Mouse (Mus musculus) MEL (cell line): Measurements from ENCODE around the gene Hdac1.
A peak's percentile ranks its signal among the peaks of the same experiment; 100 is the strongest.

Experiments used
- CHD2 ChIP-seq: IDR thresholded peaks from 2 replicates; pipeline ENCODE4 v1.6.1; 2011; ENCODE audit warnings: low read length, improper control_type of control experiment
- CTCF ChIP-seq, 3 experiments: IDR thresholded peaks in 2 of 3; conservative IDR thresholded peaks in 1 of 3; 2 replicates each; pipeline ENCODE4 v1.5.1; 2011 to 2012; ENCODE audit warnings: low read length in 3 of 3, low read depth in 2 of 3, mild to moderate bottlenecking in 2 of 3, improper control_type of control experiment in 1 of 3, inconsistent platforms in 1 of 3, mixed read lengths in 1 of 3, moderate library complexity in 1 of 3; ENCODE audit not compliant: control insufficient read depth in 1 of 3, insufficient read depth in 1 of 3, poor library complexity in 1 of 3, severe bottlenecking in 1 of 3
- ELF1 ChIP-seq: IDR thresholded peaks from 2 replicates; pipeline ENCODE4 v1.6.1; 2014; ENCODE audit warnings: low read depth, mild to moderate bottlenecking, inconsistent platforms, low read length, improper control_type of control experiment, moderate library complexity
- EP300 ChIP-seq, 2 experiments: IDR thresholded peaks; 2 replicates each; pipeline ENCODE4 v1.6.1; 2011; ENCODE audit warnings: improper control_type of control experiment in 2 of 2, low read length in 2 of 2, low read depth in 1 of 2, mild to moderate bottlenecking in 1 of 2
- NELFE ChIP-seq: IDR thresholded peaks from 2 replicates; pipeline ENCODE4 v1.6.1; 2011; ENCODE audit warnings: low read depth, low read length, improper control_type of control experiment
- POLR2A ChIP-seq, 2 experiments: IDR thresholded peaks; 2 replicates each; pipeline ENCODE4 v1.6.1; 2011 to 2012; ENCODE audit warnings: low read length in 2 of 2, mild to moderate bottlenecking in 2 of 2, control low read depth in 1 of 2, improper control_type of control experiment in 1 of 2, low read depth in 1 of 2, moderate library complexity in 1 of 2; ENCODE audit not compliant: control insufficient read depth in 1 of 2, insufficient read depth in 1 of 2, poor library complexity in 1 of 2
- RAD21 ChIP-seq: IDR thresholded peaks from 2 replicates; pipeline ENCODE4 v1.6.1; 2011; ENCODE audit warnings: mild to moderate bottlenecking, low read depth, low read length, improper control_type of control experiment
- SMC3 ChIP-seq: IDR thresholded peaks from 2 replicates; pipeline ENCODE4 v1.6.1; 2011; ENCODE audit warnings: low read depth, low read length, improper control_type of control experiment
- USF1 ChIP-seq: IDR thresholded peaks from 2 replicates; pipeline ENCODE4 v1.6.1; 2014; ENCODE audit warnings: low read depth, mild to moderate bottlenecking, inconsistent platforms, low read length, improper control_type of control experiment, moderate library complexity
- ZKSCAN1 ChIP-seq: IDR thresholded peaks from 2 replicates; pipeline ENCODE4 v1.6.1; 2012; ENCODE audit warnings: low read depth, mild to moderate bottlenecking, inconsistent platforms, low read length, improper control_type of control experiment, moderate library complexity

GRCm38 (mm10) chr4:129580347-129580746 is 37.8 kb upstream of the Hdac1 start:
- peak; percentile 52 for TF ChIP-seq NELFE
- no peak for TF ChIP-seq CTCF (IDR thresholded peaks at IDR 0.05 in 2 of 3, conservative IDR thresholded peaks at IDR 0.05 in 1 of 3; ENCODE audit: control insufficient read depth in 1 of 3, insufficient read depth in 1 of 3, low read depth in 2 of 3, low read length in 3 of 3, poor library complexity in 1 of 3, severe bottlenecking in 1 of 3)
- TF ChIP-seq POLR2A (IDR thresholded peaks at IDR 0.05; ENCODE audit: control insufficient read depth in 1 of 2, insufficient read depth in 1 of 2, low read depth in 1 of 2, low read length in 2 of 2, poor library complexity in 1 of 2), result peak in 1 of 2 experiments; percentile 63; a peak in 1 of 4 replicates
- TF ChIP-seq RAD21, result no peak
- TF ChIP-seq USF1, result no peak
- no peak for TF ChIP-seq SMC3
- TF ChIP-seq CHD2, result no peak
- no peak for TF ChIP-seq EP300 (IDR thresholded peaks at IDR 0.05; ENCODE audit: low read depth in 1 of 2, low read length in 2 of 2)
- no peak for TF ChIP-seq ELF1
- no peak for TF ChIP-seq ZKSCAN1
